Mouse (Mus musculus): ENCODE data around the gene Pm20d1.

DNA sequence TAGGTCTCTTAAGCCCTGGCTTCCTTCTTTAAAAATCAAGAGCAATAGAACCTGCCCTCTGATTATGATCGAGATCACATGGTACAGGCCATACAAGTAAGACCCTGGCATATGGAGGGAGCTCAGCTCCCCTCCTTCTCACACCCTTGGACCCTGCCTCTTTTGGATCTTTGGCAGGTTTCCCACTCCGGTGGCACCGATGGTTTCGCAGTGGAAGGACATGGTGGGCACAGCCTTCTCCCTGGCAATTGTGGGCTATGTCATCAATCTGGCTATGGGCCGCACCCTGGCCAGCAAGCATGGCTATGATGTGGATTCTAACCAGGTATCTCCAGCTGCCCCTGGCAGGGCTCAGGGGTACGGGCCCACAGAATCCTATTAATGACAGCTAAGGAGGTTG is 40.0 kb upstream of the Pm20d1 start:
- TF ChIP-seq CTCF (IDR thresholded peaks at IDR 0.05; ENCODE audit: low read depth): no peak
- no peak for TF ChIP-seq EP300 (IDR thresholded peaks at IDR 0.05; ENCODE audit: low read depth)

Data from heart, postnatal 0 days (tissue).